Mouse (Mus musculus): Measurements from ENCODE around the gene Anks3. TPM values are rescaled to one million over a fixed set of nuclear protein-coding genes. Genes with fewer than 3 reads are reported as not detected.

Anks3 gene
- total and polyA plus RNA-seq, 3 experiments, result 27.1 to 33.9 TPM; not detected in 1

GRCm38 (mm10) chr16:4903491-4904102 is 60.4 kb downstream of the Anks3 start:
- Histone ChIP-seq H3K4me3 (ENCODE audit: control insufficient read depth in 1 of 2, insufficient read depth in 1 of 2, low read depth in 2 of 2, low read length in 2 of 2) (no peak overlapping the region), H3K79me2 (ENCODE audit: control insufficient read depth, insufficient read depth, low read length, poor library complexity) (no peaks in the 10 kb centered on the region), H3K4me1 (ENCODE audit: control insufficient read depth in 1 of 2, insufficient read depth in 2 of 2, low read length in 2 of 2) (no peaks in the 10 kb centered on the region; a peak in 1 of 4 replicates), H3K36me3 (ENCODE audit: control insufficient read depth in 1 of 2, insufficient read depth in 2 of 2, low read length in 2 of 2) (no peaks in the 10 kb centered on the region; a peak in 1 of 4 replicates), H3K27me3 (ENCODE audit: control insufficient read depth in 1 of 2, insufficient read depth in 2 of 2, low read length in 2 of 2) (no peaks in the 10 kb centered on the region), H3K9ac (ENCODE audit: control insufficient read depth, low read depth, low read length, poor library complexity, severe bottlenecking) (no peak overlapping the region), H3K27ac (ENCODE audit: control insufficient read depth, low read depth, low read length) (no peak overlapping the region), H3K9me3 (replicated peaks; ENCODE audit: insufficient read depth, low read length) (no peaks in the 10 kb centered on the region)
- no peak for DNase-seq (ENCODE audit: low read depth, low spot score)
- TF ChIP-seq TAL1 (IDR thresholded peaks at IDR 0.05; ENCODE audit: low read length) (no peak), POLR2AphosphoS2 (IDR thresholded peaks at IDR 0.05; ENCODE audit: low read length) (no peak), ZC3H11A (IDR thresholded peaks at IDR 0.05; ENCODE audit: low read depth, low read length) (no peak)

DNA sequence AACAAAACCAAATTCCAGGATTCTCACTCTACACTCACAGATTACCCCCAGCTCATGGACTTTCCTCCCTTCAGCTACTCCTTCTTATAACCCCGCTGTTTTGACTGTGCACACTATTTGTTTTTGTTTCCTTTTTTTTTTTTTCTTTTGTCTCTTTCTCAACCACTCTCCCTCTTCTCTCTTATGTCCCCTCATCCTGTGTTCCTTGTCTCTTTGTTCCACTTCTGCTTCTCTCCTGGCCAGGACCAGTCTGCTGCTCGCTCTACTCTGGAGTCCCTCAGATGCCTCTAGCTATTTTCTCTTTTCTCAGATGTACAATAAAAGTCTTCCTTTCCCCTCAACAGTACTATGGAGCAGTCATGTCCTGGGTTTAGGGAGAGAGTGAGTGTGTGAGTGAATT is 61.6 kb downstream of the Anks3 start:
- Histone ChIP-seq H3K79me2 (ENCODE audit: control insufficient read depth, insufficient read depth, low read length, poor library complexity) (no peaks in the 10 kb centered on the region), H3K4me1 (ENCODE audit: control insufficient read depth in 1 of 2, insufficient read depth in 2 of 2, low read length in 2 of 2) (peaks cover 0 to under 1% of the 10 kb centered on the region in 2 experiments; a peak in 3 of 4 replicates), H3K4me3 (ENCODE audit: control insufficient read depth in 1 of 2, insufficient read depth in 1 of 2, low read depth in 2 of 2, low read length in 2 of 2) (no peak overlapping the region), H3K9ac (ENCODE audit: control insufficient read depth, low read depth, low read length, poor library complexity, severe bottlenecking) (no peak overlapping the region), H3K27ac (ENCODE audit: control insufficient read depth, low read depth, low read length) (no peak overlapping the region), H3K27me3 (ENCODE audit: control insufficient read depth in 1 of 2, insufficient read depth in 2 of 2, low read length in 2 of 2) (no peaks in the 10 kb centered on the region), H3K9me3 (replicated peaks; ENCODE audit: insufficient read depth, low read length) (no peaks in the 10 kb centered on the region), H3K36me3 (ENCODE audit: control insufficient read depth in 1 of 2, insufficient read depth in 2 of 2, low read length in 2 of 2) (no peaks in the 10 kb centered on the region; a peak in 1 of 4 replicates)
- DNase-seq (ENCODE audit: low read depth, low spot score), result no peak
- TF ChIP-seq USF2 (IDR thresholded peaks at IDR 0.05; ENCODE audit: borderline replicate concordance in 1 of 2, insufficient read depth in 1 of 2, low read depth in 1 of 2, low read length in 2 of 2) (no peak), KAT2A (conservative IDR thresholded peaks at IDR 0.05; ENCODE audit: low read depth, low read length) (no peak), JUND (IDR thresholded peaks at IDR 0.05; ENCODE audit: low read depth, low read length) (no peak), TAL1 (IDR thresholded peaks at IDR 0.05; ENCODE audit: low read length) (no peak), RAD21 (IDR thresholded peaks at IDR 0.05; ENCODE audit: low read depth, low read length) (no peak), CHD2 (IDR thresholded peaks at IDR 0.05; ENCODE audit: low read length) (no peak), ZNF384 (IDR thresholded peaks at IDR 0.05; ENCODE audit: low read depth, low read length) (no peak), POLR2AphosphoS5 (IDR thresholded peaks at IDR 0.05; ENCODE audit: borderline replicate concordance, low read depth, low read length) (no peak), SIN3A (IDR thresholded peaks at IDR 0.05; ENCODE audit: low read length) (no peak), MAFK (IDR thresholded peaks at IDR 0.05; ENCODE audit: borderline replicate concordance, low read depth, low read length) (no peak), UBTF (IDR thresholded peaks at IDR 0.05; ENCODE audit: borderline replicate concordance, insufficient read depth, low read depth, low read length) (no peak), USF1 (IDR thresholded peaks at IDR 0.05; ENCODE audit: low read depth, low read length) (no peak), MYB (IDR thresholded peaks at IDR 0.05; ENCODE audit: low read depth, low read length) (no peak), MAZ (IDR thresholded peaks at IDR 0.05; ENCODE audit: low read depth, low read length) (no peak), MXI1 (IDR thresholded peaks at IDR 0.05; ENCODE audit: low read depth, low read length) (no peak), ZMIZ1 (IDR thresholded peaks at IDR 0.05; ENCODE audit: low read depth, low read length) (no peak), CHD1 (IDR thresholded peaks at IDR 0.05; ENCODE audit: low read depth, low read length) (no peak)
